Mouse (Mus musculus): ENCODE results near the gene Srprb.

The Srprb gene

DNA sequence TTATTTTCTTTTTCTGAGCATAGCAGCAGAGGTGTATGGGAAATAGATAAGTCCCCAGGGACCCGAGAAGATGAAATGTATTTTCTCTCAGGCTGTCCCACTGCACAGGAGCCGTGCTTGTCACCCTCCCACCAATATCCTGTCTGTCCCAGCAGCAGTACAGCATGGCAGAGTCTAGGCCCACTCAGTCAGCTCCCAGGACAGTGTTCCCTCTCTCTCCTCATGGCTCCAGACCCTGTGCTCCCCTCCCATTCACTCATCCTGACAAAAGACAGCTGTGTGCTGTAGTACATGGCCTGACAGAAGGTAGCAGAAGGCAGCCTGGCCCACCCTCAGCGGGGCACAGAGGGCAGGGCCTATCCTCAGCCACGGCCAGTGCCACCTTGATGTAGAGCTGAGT lies 58.1 kb downstream of the Srprb start:
- no peak for DNase-seq (ENCODE audit: low spot score)

DNA sequence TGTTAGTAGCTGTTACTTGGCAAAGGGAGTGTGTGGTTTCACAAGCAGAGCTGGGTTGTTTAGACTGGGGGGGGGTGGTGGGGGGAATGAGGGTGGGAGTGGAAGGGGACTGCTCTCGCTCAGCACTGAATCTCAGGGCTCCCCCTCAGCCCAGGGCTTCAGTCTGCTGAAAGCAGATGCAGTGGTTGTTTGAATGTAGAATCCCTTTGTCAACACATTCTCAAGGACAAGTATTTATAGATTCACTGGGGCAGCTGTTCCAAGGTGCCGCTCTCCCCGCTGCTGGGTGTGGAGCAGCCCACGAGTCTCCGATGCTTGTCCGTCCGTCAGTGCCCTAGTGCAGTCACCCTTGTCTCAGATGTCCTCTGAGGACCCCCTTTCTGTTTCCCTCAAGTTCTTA lies 60.7 kb downstream of the Srprb start:
- DNase-seq (ENCODE audit: low spot score): no peak

DNA sequence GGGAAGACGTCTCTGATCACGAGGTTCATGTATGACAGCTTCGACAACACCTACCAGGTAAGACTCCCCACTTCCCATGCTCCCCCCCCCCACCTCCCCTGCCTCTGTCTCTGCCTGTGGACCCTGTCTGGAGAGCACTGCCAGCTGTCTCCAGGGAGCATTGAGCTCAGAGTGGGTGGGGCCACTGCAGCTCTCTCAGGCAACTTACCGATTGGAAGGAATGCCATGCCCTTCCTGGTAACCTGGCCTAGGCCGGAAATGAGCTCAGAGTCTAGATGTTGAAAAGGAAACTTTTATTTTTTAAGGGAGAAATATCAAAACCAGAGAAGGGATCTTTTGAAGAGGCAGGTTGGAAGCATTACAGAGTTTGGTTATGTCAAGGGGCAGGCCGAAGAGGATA lies 61.6 kb downstream of the Srprb start:
- no peak for DNase-seq (ENCODE audit: low spot score)

DNA sequence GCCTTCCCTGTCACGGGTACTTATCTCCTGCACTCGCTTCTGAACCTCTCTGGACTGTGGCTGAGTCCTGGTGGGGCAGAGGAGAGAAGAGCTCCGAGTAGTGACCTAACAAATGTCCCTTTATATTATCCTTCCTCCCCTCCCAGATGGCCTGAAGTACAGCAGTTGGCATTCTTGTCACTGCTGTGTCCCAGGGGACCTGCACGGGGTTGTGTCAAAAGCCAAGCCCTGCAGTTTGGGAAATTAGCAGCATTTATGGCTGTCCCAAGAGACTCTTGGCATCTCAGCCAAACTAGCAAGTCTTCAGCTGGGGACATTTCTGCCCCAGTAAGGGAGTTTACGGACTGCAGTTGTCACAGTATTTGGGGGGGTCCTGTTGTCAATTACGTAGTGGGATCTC lies 62.5 kb downstream of the Srprb start:
- no peak for DNase-seq (ENCODE audit: low spot score)

Measured in urinary bladder, postnatal 14 days (tissue).